Mouse (Mus musculus) erythroblast, embryonic 14.5 days (primary cell): ENCODE measurements around the gene Spg7.

Source experiments
- GATA1 ChIP-seq: IDR thresholded peaks from 2 replicates; pipeline ENCODE4 v1.6.1; 2012; ENCODE audit warnings: low read length, inconsistent platforms, mixed read lengths
- TAL1 ChIP-seq: IDR thresholded peaks from 3 replicates; pipeline ENCODE4 v1.6.1; 2012; ENCODE audit warnings: low read length, inconsistent platforms, mixed read lengths

DNA sequence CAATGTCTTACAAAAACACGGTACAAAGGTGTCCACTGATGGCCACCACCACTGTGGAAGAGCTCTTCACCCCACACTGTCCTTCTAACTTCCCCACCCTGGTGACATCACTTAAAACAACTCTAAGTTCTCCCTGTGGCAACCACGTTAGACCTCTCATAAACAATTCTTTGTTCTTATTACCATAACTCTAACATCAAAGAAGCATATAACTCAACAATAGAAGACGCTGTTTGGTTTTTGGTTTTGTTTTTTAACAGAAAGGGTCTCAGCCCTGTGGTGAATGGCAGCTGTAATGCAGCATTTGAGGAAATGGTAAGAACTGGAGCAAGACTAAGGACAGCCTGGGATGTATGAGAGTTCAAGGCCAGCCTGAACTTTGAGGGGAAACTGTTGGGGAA is 36.8 kb upstream of the Spg7 start:
- TF ChIP-seq GATA1 (no peak), TAL1 (no peak)
